Mouse (Mus musculus): ENCODE results near the gene Mrap2.

DNA sequence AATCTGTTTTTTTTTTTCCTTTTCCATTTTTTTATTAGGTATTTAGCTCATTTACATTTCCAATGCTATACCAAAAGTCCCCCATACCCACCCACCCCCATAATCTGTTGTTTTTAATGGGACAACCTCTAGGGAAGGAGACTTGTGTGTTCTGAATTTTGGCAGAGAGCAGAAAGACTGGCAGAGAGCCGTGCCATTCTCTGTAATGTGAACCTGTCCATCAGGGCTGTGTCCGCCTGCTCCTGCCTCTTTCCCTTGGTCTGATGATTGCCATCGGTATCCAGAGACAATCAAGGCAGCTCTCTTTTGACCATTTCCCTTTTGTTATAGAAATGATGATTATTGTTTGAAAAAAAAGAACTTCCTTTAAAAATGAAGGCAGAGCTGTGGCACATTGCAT, 26.8 kb downstream of the Mrap2 start:
- TF ChIP-seq CTCF (IDR thresholded peaks at IDR 0.05; ENCODE audit: extremely low read depth, insufficient read depth, low read length) (no peak), POLR2A (IDR thresholded peaks at IDR 0.05; ENCODE audit: extremely low read depth, insufficient read depth, low read length) (no peak)

Measured in cortical plate, adult 2 months (tissue).